Mouse (Mus musculus) v-Abl transformed pro-B cells (cell line): Measurements from ENCODE around the gene Ltb.

Experiments used
- in situ Hi-C, 2 experiments: fragments of 400-800 bp; cut with MboI; formaldehyde crosslinking; loops; one replicate each; pipeline ENCODE4 v1.15.1; 2025; ENCODE audit not compliant: unreplicated experiment in 2 of 2

The Ltb gene

DNA sequence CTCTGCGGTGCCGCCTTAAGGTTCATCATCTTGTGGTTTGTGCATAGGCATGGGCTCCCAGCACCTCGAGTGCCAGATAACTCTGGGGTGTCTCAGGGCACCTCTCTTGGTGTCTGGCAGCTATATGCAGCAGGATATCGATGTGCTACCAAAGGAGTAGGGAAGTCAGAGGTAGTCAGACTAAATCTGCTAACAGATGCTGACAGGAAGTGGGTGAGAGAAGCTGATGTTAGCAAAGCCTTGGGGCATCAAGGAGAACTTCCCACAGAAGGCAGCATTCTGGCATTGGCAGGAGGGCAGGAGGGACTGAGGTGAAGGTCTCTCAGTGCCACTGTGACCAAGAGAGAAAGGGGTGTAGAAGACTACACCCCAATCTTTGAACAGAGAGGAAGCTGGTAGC, 4.1 kb upstream of the Ltb start:
- in situ Hi-C loops = no loop called here

DNA sequence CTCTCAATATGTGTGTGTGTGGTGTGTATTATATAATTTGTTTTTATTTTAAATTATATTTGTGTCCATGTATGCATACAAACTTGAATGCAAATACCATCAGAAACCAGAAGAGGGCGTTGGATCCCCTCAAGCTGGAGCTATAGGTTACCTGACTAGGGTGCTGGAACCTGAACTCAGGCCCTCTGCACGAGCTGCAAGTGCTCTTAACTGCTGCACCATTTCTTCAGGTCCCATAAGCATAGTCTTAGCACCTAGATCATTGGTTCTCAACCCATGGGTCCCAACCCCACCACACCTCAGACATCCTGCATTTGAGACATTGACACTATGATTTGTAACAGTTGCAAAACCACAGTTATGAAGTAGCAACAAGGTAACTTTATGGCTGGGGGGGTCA, 2.5 kb upstream of the Ltb start:
- in situ Hi-C loops = no loop called here

DNA sequence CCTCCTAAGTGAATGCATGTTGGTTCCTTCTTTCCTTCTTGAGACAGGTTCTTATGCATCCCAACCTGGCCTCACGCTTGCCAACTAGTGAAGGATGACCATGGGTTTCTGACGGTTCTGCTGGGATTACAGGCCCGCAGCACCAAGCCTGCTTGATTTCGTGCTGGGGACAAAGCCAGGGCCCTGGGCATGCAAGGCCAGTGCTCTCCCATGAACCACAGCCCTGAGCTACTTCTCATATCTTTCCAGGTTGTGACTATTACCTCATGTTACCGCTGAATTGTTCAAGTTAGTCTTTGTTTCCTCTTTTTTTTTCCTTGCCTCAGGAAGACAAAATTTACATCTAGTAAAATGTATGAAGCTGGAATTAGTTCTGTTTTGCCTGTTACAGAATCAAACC, 1.3 kb upstream of the Ltb start:
- in situ Hi-C loops = no loop called here

DNA sequence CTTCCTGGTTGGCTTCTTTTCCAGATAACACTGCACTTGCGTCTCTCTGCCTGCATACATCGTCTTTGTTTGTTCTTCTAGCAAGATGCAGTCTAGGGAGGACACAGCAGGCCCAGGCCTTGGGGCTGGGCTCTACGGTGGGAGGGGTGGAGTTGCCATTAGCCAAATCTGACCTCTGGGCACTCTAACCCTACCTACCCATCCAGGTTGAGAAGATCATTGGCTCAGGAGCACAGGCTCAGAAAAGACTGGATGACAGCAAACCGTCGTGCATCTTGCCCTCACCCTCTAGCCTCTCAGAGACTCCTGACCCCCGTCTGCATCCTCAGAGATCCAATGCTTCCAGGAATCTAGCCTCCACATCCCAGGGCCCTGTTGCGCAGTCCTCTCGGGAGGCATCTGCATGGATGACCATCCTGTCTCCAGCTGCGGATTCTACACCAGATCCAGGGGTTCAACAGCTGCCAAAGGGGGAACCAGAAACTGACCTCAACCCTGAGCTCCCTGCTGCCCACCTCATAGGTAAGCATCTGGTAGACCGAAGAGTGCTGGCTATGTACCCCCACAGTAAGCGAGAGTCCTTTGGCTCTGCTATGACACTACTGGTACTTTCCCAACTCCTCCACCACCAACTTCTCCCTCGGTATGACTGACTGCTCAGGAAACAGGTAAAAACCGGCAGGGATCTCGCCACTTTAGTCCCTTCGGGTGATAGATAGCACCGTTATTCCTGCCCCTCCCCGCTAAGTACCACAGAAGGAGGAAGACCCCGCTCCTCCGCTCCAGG, 798 bp downstream of the Ltb start:
- in situ Hi-C loops = no loop called here

DNA sequence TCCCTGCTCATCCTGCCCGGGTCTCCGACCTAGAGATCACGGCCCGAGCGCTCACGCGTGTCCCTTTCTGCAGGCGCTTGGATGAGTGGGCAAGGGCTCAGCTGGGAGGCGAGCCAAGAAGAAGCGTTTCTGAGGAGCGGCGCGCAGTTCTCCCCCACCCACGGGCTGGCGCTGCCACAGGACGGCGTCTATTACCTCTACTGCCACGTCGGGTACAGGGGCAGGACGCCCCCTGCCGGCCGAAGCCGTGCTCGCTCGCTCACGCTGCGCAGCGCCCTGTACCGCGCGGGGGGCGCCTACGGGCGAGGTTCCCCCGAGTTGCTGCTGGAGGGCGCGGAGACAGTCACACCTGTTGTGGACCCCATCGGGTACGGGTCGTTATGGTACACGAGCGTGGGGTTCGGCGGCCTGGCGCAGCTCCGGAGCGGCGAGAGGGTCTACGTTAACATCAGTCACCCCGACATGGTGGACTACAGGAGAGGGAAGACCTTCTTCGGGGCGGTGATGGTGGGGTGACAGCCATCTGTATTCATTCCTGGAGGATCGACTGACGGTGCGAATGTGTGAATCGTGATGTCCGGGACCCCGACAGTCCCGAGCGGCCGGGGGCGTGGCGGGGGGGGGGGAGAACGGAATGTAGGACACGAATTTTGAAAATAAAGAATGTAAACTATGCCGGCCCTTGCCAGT, 1.5 kb downstream of the Ltb start:
- in situ Hi-C loops = no loop called here

DNA sequence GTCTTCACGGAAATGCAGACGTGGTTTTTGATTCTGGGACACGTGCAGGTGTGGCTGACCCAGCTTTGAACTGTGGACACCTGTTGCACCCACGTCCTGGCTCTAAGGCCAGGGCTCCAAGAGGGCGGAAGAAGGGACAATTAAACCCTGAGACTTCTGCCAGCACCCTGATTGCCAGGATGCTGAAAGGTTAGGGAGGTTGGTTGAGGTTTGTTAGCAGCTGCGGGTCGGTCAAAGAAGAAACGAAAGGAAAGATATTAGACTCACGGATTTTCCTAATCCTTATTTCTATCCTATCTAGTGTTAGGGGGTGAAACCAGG, 2.0 kb downstream of the Ltb start:
- in situ Hi-C loops = no loop called here

DNA sequence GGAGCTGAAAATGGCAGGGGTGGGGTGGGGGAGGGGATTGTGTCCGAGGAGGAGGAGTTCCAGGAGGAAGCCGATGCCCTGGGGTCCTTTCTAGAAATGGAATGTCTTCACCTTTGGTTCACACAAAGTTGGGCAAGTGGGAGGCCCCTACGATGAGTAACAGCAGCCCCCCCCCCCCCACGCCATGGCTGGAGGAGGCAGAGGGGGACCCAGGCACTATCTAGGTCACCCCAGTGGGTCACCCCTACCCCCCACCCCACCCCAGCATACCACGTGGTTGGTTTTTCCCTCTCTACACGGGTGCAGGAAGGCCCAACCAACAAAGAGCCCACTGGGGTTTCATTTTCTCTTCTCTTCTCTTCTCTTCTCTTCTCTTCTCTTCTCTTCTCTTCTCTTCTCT, 2.9 kb downstream of the Ltb start:
- in situ Hi-C loops = no loop called here

DNA sequence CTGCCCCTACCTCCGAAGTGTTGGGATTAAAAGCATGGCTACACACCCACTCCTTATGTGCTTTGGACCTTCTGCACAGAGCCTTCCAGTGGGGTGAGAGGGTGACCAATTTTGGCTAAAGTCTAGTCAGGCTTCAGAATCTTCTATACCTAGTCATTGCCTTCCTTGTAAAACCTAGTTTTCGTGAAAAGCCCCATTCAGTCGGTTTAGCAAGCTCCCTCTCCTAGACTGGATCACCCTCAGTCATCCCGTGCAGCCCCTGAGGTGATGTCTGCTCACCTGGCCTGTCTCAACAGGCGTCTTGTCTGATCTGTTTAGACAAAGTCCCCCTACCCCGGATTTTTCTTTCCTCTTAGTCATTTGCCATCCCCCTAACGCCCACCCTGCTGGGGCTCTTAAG, 3.8 kb downstream of the Ltb start:
- in situ Hi-C loops = no loop called here

DNA sequence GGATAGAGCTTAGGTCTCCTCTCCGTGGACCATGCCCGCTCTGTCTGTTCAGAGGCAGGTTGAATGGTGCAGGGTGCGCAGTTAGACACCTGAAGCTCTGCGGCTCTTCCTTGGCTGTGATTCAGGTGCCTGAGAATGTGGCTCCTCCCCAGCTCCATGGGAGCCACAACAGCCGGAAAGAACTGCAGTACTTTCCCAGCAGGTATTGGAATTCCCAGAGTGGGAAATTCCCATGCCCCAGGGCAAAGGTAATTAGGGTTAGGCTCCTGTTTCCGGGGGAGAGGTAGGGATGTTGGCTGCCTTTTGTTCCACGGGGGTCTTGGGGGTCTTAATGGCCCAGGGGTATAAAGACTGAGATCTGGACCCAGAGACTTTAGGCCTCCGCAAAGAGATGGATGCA, 4.7 kb downstream of the Ltb start:
- in situ Hi-C loops = no loop called here

DNA sequence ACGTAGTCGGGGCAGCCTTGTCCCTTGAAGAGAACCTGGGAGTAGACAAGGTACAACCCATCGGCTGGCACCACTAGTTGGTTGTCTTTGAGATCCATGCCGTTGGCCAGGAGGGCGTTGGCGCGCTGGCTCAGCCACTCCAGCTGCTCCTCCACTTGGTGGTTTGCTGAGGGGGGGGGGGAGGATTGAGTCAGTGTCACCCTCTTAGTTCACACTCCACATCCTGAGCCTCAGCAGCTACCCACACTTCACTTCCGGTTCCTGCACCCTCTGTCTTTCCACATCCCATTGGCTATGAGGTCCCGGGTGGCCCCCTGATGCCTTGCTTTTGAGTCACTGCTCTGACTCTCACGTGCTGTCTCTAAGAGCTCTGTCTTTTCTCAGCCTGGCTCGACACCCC, 6.2 kb downstream of the Ltb start:
- in situ Hi-C loops = no loop called here

DNA sequence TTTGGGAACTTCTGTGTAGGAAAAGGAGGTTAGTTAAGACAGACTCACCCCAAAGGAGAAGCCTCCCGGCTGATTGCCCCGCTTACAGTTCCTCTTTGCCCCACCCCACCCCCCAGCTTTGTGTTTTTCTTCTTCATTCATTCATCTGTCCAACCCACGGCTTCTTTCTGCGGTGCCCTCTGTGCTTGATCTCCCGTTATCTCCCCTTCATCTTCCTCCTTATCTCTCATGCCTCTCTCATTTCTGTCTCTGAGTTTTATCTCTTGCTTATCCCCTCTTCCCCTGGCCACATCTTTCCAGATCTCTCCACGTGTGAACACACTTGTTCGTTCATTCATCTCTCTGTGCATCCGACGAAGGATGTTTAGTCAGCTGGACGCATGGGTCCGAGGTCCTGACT, 6.9 kb downstream of the Ltb start:
- in situ Hi-C loops = no loop called here

DNA sequence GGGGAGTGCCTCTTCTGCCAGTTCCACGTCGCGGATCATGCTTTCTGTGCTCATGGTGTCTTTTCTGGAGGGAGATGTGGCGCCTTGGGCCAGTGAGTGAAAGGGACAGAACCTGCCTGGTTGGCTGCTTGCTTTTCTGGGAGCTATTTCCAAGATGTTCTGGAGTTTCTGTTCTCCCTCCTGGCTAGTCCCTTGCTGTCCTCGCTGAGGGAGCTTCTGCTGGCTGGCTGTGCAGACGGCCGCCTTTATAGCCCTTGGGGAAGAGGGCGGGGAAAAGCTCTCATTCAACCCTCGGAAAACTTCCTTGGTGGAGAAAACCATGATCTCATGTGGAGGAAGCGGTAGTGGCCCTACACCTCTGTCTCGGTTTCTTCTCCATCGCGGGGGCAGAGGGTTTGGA, 7.5 kb downstream of the Ltb start, which contains the start of gene Tnf:
Tnf (minus strand) TSS at position 221 of the 400 bp plus-strand sequence.
- in situ Hi-C loops = no loop called here

DNA sequence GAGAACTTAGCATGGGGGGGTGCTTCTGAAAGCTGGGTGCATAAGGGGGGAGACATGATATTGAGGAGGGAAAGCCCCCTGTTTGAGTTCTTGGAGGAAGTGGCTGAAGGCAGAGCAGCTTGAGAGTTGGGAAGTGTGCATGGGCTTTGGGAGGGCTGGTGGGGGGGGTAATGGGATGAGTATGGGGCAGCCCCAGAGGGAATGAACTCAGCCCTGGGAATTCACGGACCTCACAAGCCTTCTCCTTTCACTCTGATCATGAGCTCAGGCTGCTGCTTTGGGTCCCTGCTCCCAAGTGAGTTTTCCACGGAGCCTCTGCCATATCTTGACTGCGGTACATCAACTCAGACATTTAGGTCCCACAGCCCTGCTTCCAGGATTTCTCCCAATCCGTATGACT, 8.2 kb downstream of the Ltb start:
- in situ Hi-C loops = no loop called here

DNA sequence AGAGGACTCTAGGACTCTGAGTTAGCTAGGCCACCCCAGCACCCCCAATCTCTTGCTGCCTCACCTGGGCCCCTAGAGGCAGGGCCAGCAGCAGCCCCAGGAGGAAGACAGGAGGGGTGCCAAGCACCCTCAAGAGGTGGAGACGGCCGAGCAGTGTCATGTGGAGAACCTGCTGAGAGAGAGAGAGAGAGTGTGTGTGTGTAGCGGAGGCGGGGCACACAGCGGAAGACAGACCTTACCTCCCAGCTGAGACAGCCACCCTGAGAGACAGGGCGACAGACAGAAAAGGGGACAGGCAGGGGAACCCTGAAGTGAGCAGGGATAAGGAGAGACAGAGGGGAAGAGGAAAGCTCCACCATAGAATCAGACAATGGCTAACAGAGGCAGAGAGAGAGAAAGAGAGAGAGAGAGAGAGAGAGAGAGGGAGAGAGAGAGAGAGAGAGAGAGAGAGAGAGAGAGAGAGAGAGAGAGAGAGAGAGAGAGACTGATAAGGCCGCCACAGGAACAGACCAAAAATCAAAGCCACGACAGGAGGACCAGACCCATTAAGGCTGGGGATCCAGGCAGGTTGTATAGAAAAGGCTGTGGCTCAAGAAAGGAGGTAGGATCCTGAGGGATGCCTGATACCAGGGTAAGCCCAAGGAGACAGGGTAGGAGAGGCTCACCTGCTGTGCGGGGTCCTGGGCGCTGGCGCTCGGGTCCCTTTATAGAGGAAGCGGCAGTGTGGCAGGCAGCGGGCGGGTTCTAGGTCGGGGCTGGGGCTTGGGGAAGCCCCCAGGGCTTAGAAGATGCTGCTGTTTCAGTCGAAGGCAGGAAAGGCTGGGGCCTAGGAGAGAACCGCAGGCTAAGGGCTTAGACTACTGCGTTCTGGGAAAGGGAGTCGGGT, 10.5 kb downstream of the Ltb start, which contains the start of gene Lta:
Lta (minus strand) TSS at position 858 of the 886 bp plus-strand sequence.
- in situ Hi-C loops = no loop called here

DNA sequence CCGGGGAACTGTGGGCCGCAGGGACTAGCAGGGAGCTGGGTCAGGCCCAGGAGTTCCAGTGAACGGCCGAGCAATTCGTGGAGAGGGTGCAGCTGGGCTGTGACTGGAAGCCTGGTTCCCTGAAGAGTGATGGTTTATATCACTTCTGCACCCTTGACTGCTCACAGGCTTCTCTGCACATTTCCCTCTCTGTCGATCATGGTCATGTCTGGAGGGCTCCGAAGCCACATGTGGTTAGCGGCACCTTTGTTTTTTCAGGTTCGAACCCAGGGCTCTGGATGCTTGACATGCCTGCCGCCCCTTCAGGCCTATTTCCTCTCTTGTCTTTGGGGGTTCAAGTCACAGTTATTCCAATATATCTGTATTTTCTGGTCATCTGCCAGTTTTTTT, 11.1 kb downstream of the Ltb start:
- in situ Hi-C loops = no loop called here

DNA sequence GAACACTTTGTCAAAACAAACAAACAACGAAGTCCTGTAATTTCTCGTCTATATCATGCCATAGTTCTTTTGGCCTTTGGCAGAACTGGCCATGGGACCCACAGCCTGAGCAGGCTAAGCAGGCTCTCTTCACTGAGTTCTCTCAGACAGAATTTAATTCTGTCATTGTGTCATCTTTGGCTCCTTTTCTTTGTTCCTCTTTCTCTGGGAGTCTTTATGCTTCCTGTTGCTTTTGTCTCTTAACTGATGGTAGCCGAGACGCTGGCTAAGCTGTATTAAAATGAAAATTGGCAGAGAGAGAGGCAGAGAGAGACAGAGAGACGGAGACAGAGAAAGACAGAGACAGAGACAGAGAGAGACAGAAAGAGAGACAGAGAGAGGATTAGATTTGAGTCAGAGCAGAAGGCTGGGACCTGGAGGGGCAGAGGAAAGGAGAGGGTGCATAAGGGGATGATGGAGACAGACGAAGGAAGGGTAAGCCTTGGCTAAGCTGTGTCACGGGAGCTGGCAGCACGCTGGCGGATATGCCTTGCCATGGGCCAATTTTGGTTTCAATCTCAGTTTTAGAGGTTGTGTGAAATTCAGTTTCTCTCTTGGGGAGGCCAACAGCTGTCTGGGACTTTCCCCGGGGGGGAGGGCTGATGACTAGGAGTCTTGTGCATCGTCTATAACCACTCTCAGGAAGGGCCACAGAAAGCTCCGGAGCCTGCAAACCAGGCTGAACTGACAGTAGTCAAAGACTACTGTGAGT, 15.7 kb downstream of the Ltb start:
- in situ Hi-C loops = no loop called here

DNA sequence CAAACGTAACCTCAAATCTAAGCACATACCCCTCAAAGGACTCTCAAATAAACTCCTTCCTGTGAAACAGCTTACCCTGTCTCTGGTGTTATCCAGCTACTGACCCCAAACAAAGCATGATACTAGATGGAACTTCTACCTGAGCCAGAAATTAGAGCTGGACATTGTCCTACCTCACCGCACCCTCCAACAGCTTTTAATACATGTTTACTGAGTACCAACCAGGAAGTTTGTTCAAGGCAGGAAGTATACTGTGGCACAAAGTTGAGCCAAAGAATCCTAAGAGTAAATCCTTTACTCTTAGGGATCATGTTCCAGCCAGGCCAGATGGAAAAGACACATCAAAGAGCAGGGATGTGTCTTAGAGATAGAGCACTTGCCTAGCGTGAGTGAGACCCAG, 16.4 kb downstream of the Ltb start:
- in situ Hi-C loops = no loop called here

DNA sequence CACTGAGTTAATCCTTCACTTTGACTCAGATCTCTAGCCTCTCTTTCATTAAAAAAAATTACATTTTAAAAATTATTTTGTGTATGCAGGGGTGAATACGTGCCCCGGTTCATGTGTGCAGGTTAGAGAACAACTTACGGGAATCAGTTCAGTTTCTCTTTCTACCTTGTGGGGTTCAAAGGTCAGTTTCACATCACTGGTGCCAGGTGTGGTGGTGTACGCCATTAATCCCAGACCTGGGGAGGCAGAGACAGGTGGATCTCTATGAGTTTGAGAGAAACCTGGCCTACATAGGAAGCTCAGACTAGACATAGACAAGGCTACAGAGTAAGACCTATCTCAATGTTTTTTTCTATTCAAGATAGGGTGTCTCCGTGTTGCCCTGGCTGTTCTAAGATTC, 18.8 kb downstream of the Ltb start:
- in situ Hi-C loops = no loop called here

DNA sequence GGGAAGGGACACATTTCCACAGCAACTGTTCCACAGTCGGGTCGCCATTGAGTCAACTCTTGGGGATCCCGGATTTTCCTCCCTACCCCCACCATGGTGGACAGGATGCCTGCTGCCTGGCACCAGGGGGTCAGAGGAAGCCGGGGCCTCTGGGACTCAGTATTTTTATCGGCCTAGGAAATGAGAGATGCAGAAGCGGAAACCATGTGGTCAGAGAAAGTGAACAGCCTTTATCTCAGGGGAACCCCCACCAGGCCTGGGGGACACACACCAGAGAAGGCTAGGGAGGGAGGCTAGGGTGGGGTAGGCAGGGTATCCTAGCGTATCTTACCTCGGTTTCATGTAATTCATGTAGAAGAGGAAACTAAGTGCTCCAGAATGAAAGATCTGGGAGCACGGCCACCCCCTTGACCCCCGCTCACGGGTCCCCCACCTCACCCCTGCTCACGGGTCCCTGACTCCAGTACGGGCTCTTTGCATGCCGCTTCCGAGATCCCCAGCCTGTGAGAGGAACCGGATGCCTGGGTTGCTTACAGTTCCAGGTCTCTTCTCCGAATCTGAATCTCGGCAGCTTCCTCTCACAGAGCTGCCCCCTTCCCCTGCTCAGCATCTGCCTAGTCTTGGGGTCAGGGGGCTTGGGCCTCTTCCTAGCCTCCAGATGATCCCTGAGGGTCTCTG, 24.4 kb downstream of the Ltb start:
- in situ Hi-C loops = no loop called here

DNA sequence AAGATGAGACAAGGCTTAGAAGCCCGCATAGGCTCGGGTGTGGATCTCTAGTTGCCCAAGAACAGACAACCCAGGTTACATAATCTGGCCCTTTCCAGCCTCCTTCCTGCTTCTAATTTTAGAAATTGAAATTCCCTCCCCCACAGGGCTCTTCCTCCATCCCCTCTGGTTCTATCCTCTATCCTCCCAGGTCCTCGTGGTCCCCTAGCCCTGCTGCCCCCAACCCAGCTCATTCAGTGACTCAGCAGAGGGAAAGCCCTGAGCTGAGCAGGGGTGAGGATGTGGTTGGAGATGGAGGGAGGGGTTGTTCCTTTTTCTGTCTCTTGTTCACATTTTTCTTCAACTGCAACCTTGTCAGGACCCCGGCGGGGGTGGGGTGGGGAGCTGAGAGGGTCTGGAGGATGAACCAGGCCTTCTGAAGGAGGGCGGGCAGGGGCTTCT, 25.4 kb downstream of the Ltb start:
- in situ Hi-C loops = no loop called here
